Mouse (Mus musculus) neural tube, embryonic 15.5 days (tissue): ENCODE data around the gene Hnrnph3. TPM values are rescaled to one million over a fixed set of nuclear protein-coding genes. Genes with fewer than 3 reads are reported as not detected.
A peak's percentile ranks its signal among the peaks of the same experiment; 100 is the strongest.

Experiments used
- ATAC-seq: fragments of 200-750 bp; cut with Nextera tagmentation; 2 replicates; pipeline ENCODE4 v1.8.0; 2017; ENCODE audit warnings: mild to moderate bottlenecking, moderate TSS enrichment, moderate library complexity; ENCODE audit not compliant: low FRiP score
- H3K27ac ChIP-seq: fragments of 300-500 bp; sonication (generic); replicated peaks from 2 replicates; pipeline ENCODE4 v1.5.1; 2015; ENCODE audit warnings: mild to moderate bottlenecking, inconsistent platforms
- H3K27me3 ChIP-seq: fragments of 300-500 bp; sonication (generic); replicated peaks from 2 replicates; pipeline ENCODE4 v1.6.1; 2015; ENCODE audit warnings: inconsistent platforms
- H3K36me3 ChIP-seq: fragments of 300-500 bp; sonication (generic); 2 replicates; pipeline ENCODE4 v1.6.1; 2015; ENCODE audit warnings: inconsistent platforms
- H3K4me1 ChIP-seq: fragments of 300-500 bp; sonication (generic); 2 replicates; pipeline ENCODE4 v1.6.1; 2015; ENCODE audit warnings: inconsistent platforms
- H3K4me2 ChIP-seq: fragments of 300-500 bp; sonication (generic); 2 replicates; pipeline ENCODE4 v1.6.1; 2015; ENCODE audit warnings: inconsistent platforms, mild to moderate bottlenecking, moderate library complexity
- H3K4me3 ChIP-seq: fragments of 300-500 bp; sonication (generic); replicated peaks from 2 replicates; pipeline ENCODE4 v1.5.1; 2015; ENCODE audit warnings: mild to moderate bottlenecking, inconsistent platforms
- H3K9ac ChIP-seq: fragments of 300-500 bp; sonication (generic); replicated peaks from 2 replicates; pipeline ENCODE4 v1.6.1; 2015; ENCODE audit warnings: mild to moderate bottlenecking, inconsistent platforms
- H3K9me3 ChIP-seq: fragments of 300-500 bp; sonication (generic); replicated peaks from 2 replicates; pipeline ENCODE4 v1.6.1; 2016; ENCODE audit warnings: inconsistent platforms
- WGBS: fragments of 180-500 bp; shearing (Covaris S2); methylation state at CpG from one replicate; pipeline ENCODE4 v1.1.7; 2015; ENCODE audit warnings: mixed read lengths; 5-methylcytosine and 5-hydroxymethylcytosine counted together
- polyA plus RNA-seq: library from polyadenylated mRNA; unstranded; fragments of >200 nt; fragmentation: Nextera tagmentation; extraction: Ambion mirVana; gene quantifications from 2 replicates; pipeline ENCODE4 v1.2.1, GENCODE M21; 2015

Gene Hnrnph3
- polyA plus RNA-seq, 1 experiment from 2014 or later, result 117 TPM

- H3K9ac ChIP-seq, result peak within 1 kb of the TSS; percentile 97
- under 1% methylated on average over 75 of the region's 77 CpGs for WGBS
- peak within 1 kb of the TSS; percentile 98 for H3K4me3 ChIP-seq
- no peaks in the 10 kb centered on the region for H3K9me3 ChIP-seq
- H3K27ac ChIP-seq, result peak within 1 kb of the TSS; percentile 92
- H3K27me3 ChIP-seq, result no peaks in the 10 kb centered on the region
- peaks cover 26% of the 10 kb centered on the region for H3K36me3 ChIP-seq
- peak; percentile 96 for ATAC-seq
- peak within 1 kb of the TSS; percentile 66 for H3K4me2 ChIP-seq
- peaks cover 20% of the 10 kb centered on the region for H3K4me1 ChIP-seq
Measured at GRCm38 (mm10) chr10:62980039-62980954, 43.7 kb downstream of the Hnrnph3 start, which contains the start of gene Rufy2. Gene Rufy2 (plus strand): TSS chr10:62980223.

- Histone ChIP-seq H3K4me2 (peak overlapping the region; percentile 66), H3K27ac (peak overlapping the region; percentile 92), H3K9ac (peak overlapping the region; percentile 97), H3K27me3 (no peaks in the 10 kb centered on the region), H3K4me3 (peak overlapping the region; percentile 98), H3K36me3 (peaks cover 19% of the 10 kb centered on the region), H3K9me3 (no peaks in the 10 kb centered on the region), H3K4me1 (peaks cover 20% of the 10 kb centered on the region)
- ATAC-seq, result no peak; the same call in 1 of the 2 replicates
- WGBS, result 6% methylated on average over 10 of the region's 10 CpGs
Measured at GRCm38 (mm10) chr10:62979667-62980038, 44.4 kb downstream of the Hnrnph3 start.

- Histone ChIP-seq H3K4me1 (no peaks in the 10 kb centered on the region), H3K9ac (no peak overlapping the region), H3K4me2 (no peak overlapping the region), H3K9me3 (no peaks in the 10 kb centered on the region), H3K27ac (no peak overlapping the region), H3K27me3 (no peaks in the 10 kb centered on the region), H3K36me3 (peaks cover 14% of the 10 kb centered on the region), H3K4me3 (no peak overlapping the region)
- WGBS, result 63% methylated on average over 16 of the region's 16 CpGs
- ATAC-seq, result no peak
Measured at GRCm38 (mm10) chr10:62971821-62972220, 52.2 kb downstream of the Hnrnph3 start.

GRCm38 (mm10) chr10:62966291-62966690, 57.7 kb downstream of the Hnrnph3 start:
- WGBS, result 96% methylated on average over 15 of the region's 15 CpGs

GRCm38 (mm10) chr10:62965796-62966195, 58.2 kb downstream of the Hnrnph3 start:
- Histone ChIP-seq H3K9me3 (no peaks in the 10 kb centered on the region), H3K4me3 (no peak overlapping the region), H3K4me2 (no peak overlapping the region), H3K27me3 (no peaks in the 10 kb centered on the region), H3K9ac (no peak overlapping the region), H3K36me3 (peaks cover 56% of the 10 kb centered on the region), H3K27ac (no peak overlapping the region), H3K4me1 (no peaks in the 10 kb centered on the region)
- ATAC-seq, result no peak
- 94% methylated on average over 11 of the region's 11 CpGs for WGBS

More at GRCm38 (mm10) chr10:62966291-62966690, 57.7 kb downstream of the Hnrnph3 start:
- Histone ChIP-seq H3K9ac (no peak overlapping the region), H3K27me3 (no peaks in the 10 kb centered on the region), H3K4me3 (no peak overlapping the region), H3K4me2 (no peak overlapping the region), H3K9me3 (no peaks in the 10 kb centered on the region), H3K27ac (no peak overlapping the region), H3K36me3 (peaks cover 54% of the 10 kb centered on the region), H3K4me1 (no peaks in the 10 kb centered on the region)
- no peak for ATAC-seq

Other genes with a start within 250 kb of the Hnrnph3 start
- gene Ccar1, start 231.9 kb downstream of the Hnrnph3 start, polyA plus RNA-seq, result 87.7 and 102 TPM in 2 replicates
- gene Tet1, start 115.2 kb downstream of the Hnrnph3 start, polyA plus RNA-seq, result 36.8 and 37.8 TPM in 2 replicates
- 13.9 and 14.8 TPM in 2 replicates for gene Slc25a16, start 103.6 kb downstream of the Hnrnph3 start, polyA plus RNA-seq
- 4.8 and 9.6 TPM in 2 replicates for gene Dna2, start 77.2 kb downstream of the Hnrnph3 start, polyA plus RNA-seq
- 59.5 and 61.5 TPM in 2 replicates for gene Rufy2, start 44.0 kb downstream of the Hnrnph3 start, polyA plus RNA-seq
- 0.81 and 1.00 TPM in 2 replicates for gene Pbld2, start 98 bp upstream of the Hnrnph3 start, polyA plus RNA-seq
- gene Pbld1, start 35.9 kb upstream of the Hnrnph3 start, polyA plus RNA-seq, result 0.73 and 1.0 TPM in 2 replicates
- gene Atoh7, start 75.4 kb upstream of the Hnrnph3 start, polyA plus RNA-seq, result 2.7 and 3.8 TPM in 2 replicates
- 1.1 and 1.8 TPM in 2 replicates for gene Mypn, start 179.7 kb upstream of the Hnrnph3 start, polyA plus RNA-seq
- 23.7 and 27.0 TPM in 2 replicates for gene Herc4, start 219.6 kb upstream of the Hnrnph3 start, polyA plus RNA-seq